Mouse (Mus musculus): ENCODE measurements around the gene Sesn1. TPM values are rescaled to one million over a fixed set of nuclear protein-coding genes. Genes with fewer than 3 reads are reported as not detected.

The Sesn1 gene
- polyA plus RNA-seq, 1 experiment = 5.0 TPM

- TF ChIP-seq MAX (IDR thresholded peaks at IDR 0.05) (no peak), CTCF (IDR thresholded peaks at IDR 0.05; ENCODE audit: control insufficient read depth, insufficient read depth, insufficient read length) (no peak), USF1 (IDR thresholded peaks at IDR 0.05; ENCODE audit: low read depth) (no peak), FOSL1 (IDR thresholded peaks at IDR 0.05; ENCODE audit: insufficient read depth, low read length, poor library complexity, severe bottlenecking) (no peak), MYOG (IDR thresholded peaks at IDR 0.05; ENCODE audit: control insufficient read depth, extremely low read depth, insufficient read length) (no peak), MYOD1 (IDR thresholded peaks at IDR 0.05; ENCODE audit: control insufficient read depth, insufficient read length, low read depth) (no peak), CEBPB (IDR thresholded peaks at IDR 0.05; ENCODE audit: low read depth) (no peak)
- H3ac ChIP-seq (ENCODE audit: control insufficient read depth, insufficient read length, low read depth) = no peak overlapping the region
- no peak overlapping the region for H3K4me3 ChIP-seq (ENCODE audit: insufficient read depth, poor library complexity, severe bottlenecking)
- no peaks in the 10 kb centered on the region for H3K27me3 ChIP-seq (ENCODE audit: control insufficient read depth, insufficient read depth, insufficient read length)
- peaks cover 8% of the 10 kb centered on the region for H3K36me3 ChIP-seq (ENCODE audit: control insufficient read depth, insufficient read depth)
- no peaks in the 10 kb centered on the region for H3K79me3 ChIP-seq (ENCODE audit: low read depth)
- no peaks in the 10 kb centered on the region for H3K79me2 ChIP-seq (ENCODE audit: control insufficient read depth, insufficient read depth)
These were observed 97.7 kb downstream of the Sesn1 start for GRCm38 (mm10) chr10:41907473-41907872.

DNA sequence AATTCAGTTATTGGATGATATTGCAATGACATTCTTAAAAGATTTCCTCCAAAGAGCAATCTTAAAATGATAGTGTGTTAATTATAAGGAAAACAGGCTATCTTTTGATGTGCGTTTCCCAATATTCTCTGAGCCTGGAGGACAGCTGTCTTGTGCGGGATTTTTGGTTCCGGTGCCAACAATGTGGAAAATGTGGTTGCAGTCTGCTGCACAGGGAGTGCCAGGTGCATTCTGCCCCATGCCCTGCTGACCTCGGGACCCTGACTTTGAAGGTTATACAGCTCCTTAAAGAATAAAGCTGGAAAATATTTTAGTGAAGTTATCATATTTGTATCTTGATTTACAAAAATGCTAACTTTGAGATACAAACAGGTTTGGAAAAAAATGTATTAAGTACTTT, 98.2 kb downstream of the Sesn1 start:
- Histone ChIP-seq H3K79me3 (ENCODE audit: low read depth) (no peaks in the 10 kb centered on the region), H3K4me3 (ENCODE audit: insufficient read depth, poor library complexity, severe bottlenecking) (no peak overlapping the region), H3K79me2 (ENCODE audit: control insufficient read depth, insufficient read depth) (no peaks in the 10 kb centered on the region), H3K36me3 (ENCODE audit: control insufficient read depth, insufficient read depth) (peaks cover 8% of the 10 kb centered on the region), H3K27me3 (ENCODE audit: control insufficient read depth, insufficient read depth, insufficient read length) (no peaks in the 10 kb centered on the region), H3ac (ENCODE audit: control insufficient read depth, insufficient read length, low read depth) (no peak overlapping the region)
- no peak for TF ChIP-seq CTCF (IDR thresholded peaks at IDR 0.05; ENCODE audit: control insufficient read depth, insufficient read depth, insufficient read length)
- no peak for TF ChIP-seq MYOD1 (IDR thresholded peaks at IDR 0.05; ENCODE audit: control insufficient read depth, insufficient read length, low read depth)
- TF ChIP-seq CEBPB (IDR thresholded peaks at IDR 0.05; ENCODE audit: low read depth) = no peak
- no peak for TF ChIP-seq MYOG (IDR thresholded peaks at IDR 0.05; ENCODE audit: control insufficient read depth, extremely low read depth, insufficient read length)
- no peak for TF ChIP-seq MAX (IDR thresholded peaks at IDR 0.05)
- no peak for TF ChIP-seq USF1 (IDR thresholded peaks at IDR 0.05; ENCODE audit: low read depth)
- TF ChIP-seq FOSL1 (IDR thresholded peaks at IDR 0.05; ENCODE audit: insufficient read depth, low read length, poor library complexity, severe bottlenecking) = no peak

DNA sequence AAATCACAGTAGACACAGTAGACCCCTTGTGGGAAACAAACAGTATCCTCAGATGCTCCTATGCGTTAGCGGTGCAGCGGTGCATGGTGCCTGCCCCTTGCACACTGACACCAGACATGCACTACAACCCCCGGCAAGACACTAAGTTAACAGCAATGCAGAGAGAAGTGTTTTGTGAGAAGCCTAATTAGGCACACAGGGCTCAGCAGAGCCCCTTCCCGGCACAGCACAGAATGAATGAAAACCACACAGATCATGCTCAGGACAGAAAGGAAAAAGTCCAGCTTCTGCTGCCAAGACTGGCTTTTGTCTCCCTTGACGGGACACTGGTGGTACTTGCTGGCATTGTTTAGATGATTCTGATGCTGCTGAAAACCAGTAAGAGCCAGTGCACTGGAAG, 99.2 kb downstream of the Sesn1 start:
- Histone ChIP-seq H3K27me3 (ENCODE audit: control insufficient read depth, insufficient read depth, insufficient read length) (no peaks in the 10 kb centered on the region), H3K79me2 (ENCODE audit: control insufficient read depth, insufficient read depth) (no peaks in the 10 kb centered on the region), H3K4me3 (ENCODE audit: insufficient read depth, poor library complexity, severe bottlenecking) (no peak overlapping the region), H3K36me3 (ENCODE audit: control insufficient read depth, insufficient read depth) (peaks cover 8% of the 10 kb centered on the region), H3ac (ENCODE audit: control insufficient read depth, insufficient read length, low read depth) (no peak overlapping the region), H3K79me3 (ENCODE audit: low read depth) (no peaks in the 10 kb centered on the region)
- TF ChIP-seq CEBPB (IDR thresholded peaks at IDR 0.05; ENCODE audit: low read depth) (no peak), MYOD1 (IDR thresholded peaks at IDR 0.05; ENCODE audit: control insufficient read depth, insufficient read length, low read depth) (no peak), USF1 (IDR thresholded peaks at IDR 0.05; ENCODE audit: low read depth) (no peak), CTCF (IDR thresholded peaks at IDR 0.05; ENCODE audit: control insufficient read depth, insufficient read depth, insufficient read length) (no peak), FOSL1 (IDR thresholded peaks at IDR 0.05; ENCODE audit: insufficient read depth, low read length, poor library complexity, severe bottlenecking) (no peak), MYOG (IDR thresholded peaks at IDR 0.05; ENCODE audit: control insufficient read depth, extremely low read depth, insufficient read length) (no peak), MAX (IDR thresholded peaks at IDR 0.05) (no peak)

- H3K79me3 ChIP-seq (ENCODE audit: low read depth) = no peaks in the 10 kb centered on the region
- H3K36me3 ChIP-seq (ENCODE audit: control insufficient read depth, insufficient read depth) = peaks cover 2% of the 10 kb centered on the region
- H3K4me3 ChIP-seq (ENCODE audit: insufficient read depth, poor library complexity, severe bottlenecking) = no peak overlapping the region
- no peak overlapping the region for H3ac ChIP-seq (ENCODE audit: control insufficient read depth, insufficient read length, low read depth)
- TF ChIP-seq FOSL1 (IDR thresholded peaks at IDR 0.05; ENCODE audit: insufficient read depth, low read length, poor library complexity, severe bottlenecking) = no peak
- TF ChIP-seq MYOG (IDR thresholded peaks at IDR 0.05; ENCODE audit: control insufficient read depth, extremely low read depth, insufficient read length) = no peak
- no peak for TF ChIP-seq CEBPB (IDR thresholded peaks at IDR 0.05; ENCODE audit: low read depth)
- no peak for TF ChIP-seq CTCF (IDR thresholded peaks at IDR 0.05; ENCODE audit: control insufficient read depth, insufficient read depth, insufficient read length)
- TF ChIP-seq USF1 (IDR thresholded peaks at IDR 0.05; ENCODE audit: low read depth) = no peak
- TF ChIP-seq MAX (IDR thresholded peaks at IDR 0.05) = no peak
- TF ChIP-seq MYOD1 (IDR thresholded peaks at IDR 0.05; ENCODE audit: control insufficient read depth, insufficient read length, low read depth) = no peak
- H3K79me2 ChIP-seq (ENCODE audit: control insufficient read depth, insufficient read depth) = no peaks in the 10 kb centered on the region
- H3K27me3 ChIP-seq (ENCODE audit: control insufficient read depth, insufficient read depth, insufficient read length) = no peaks in the 10 kb centered on the region
These were observed 102.7 kb downstream of the Sesn1 start for GRCm38 (mm10) chr10:41912290-41912994.

GRCm38 (mm10) chr10:41926726-41927125, 117.0 kb downstream of the Sesn1 start:
- TF ChIP-seq FOSL1 (IDR thresholded peaks at IDR 0.05; ENCODE audit: insufficient read depth, low read length, poor library complexity, severe bottlenecking) (no peak), USF1 (IDR thresholded peaks at IDR 0.05; ENCODE audit: low read depth) (no peak), CEBPB (IDR thresholded peaks at IDR 0.05; ENCODE audit: low read depth) (no peak), CTCF (IDR thresholded peaks at IDR 0.05; ENCODE audit: control insufficient read depth, insufficient read depth, insufficient read length) (no peak), MAX (IDR thresholded peaks at IDR 0.05) (no peak), MYOG (IDR thresholded peaks at IDR 0.05; ENCODE audit: control insufficient read depth, extremely low read depth, insufficient read length) (no peak), MYOD1 (IDR thresholded peaks at IDR 0.05; ENCODE audit: control insufficient read depth, insufficient read length, low read depth) (no peak)

More at GRCm38 (mm10) chr10:41926726-41927125, 117.0 kb downstream of the Sesn1 start:
- peaks cover 5% of the 10 kb centered on the region for H3K27me3 ChIP-seq (ENCODE audit: control insufficient read depth, insufficient read depth, insufficient read length)
- H3K36me3 ChIP-seq (ENCODE audit: control insufficient read depth, insufficient read depth) = no peaks in the 10 kb centered on the region
- no peak overlapping the region for H3K4me3 ChIP-seq (ENCODE audit: insufficient read depth, poor library complexity, severe bottlenecking)
- no peak overlapping the region for H3ac ChIP-seq (ENCODE audit: control insufficient read depth, insufficient read length, low read depth)
- no peaks in the 10 kb centered on the region for H3K79me3 ChIP-seq (ENCODE audit: low read depth)
- H3K79me2 ChIP-seq (ENCODE audit: control insufficient read depth, insufficient read depth) = no peaks in the 10 kb centered on the region

All from C2C12 (cell line).